Mouse (Mus musculus) CD4-positive, CD25-positive, alpha-beta regulatory T cell, adult 9 weeks (primary cell): ENCODE measurements around the gene Stag2. TPM values are rescaled to one million over a fixed set of nuclear protein-coding genes. Genes with fewer than 3 reads are reported as not detected.

Experiments used
- polyA plus RNA-seq: library from polyadenylated mRNA; unstranded; fragments of 100-300 nt; shearing (Covaris generic); gene quantifications from one replicate; pipeline ENCODE4 v1.2.1, GENCODE M21; 2017

The Stag2 gene
- 133 TPM for polyA plus RNA-seq

DNA sequence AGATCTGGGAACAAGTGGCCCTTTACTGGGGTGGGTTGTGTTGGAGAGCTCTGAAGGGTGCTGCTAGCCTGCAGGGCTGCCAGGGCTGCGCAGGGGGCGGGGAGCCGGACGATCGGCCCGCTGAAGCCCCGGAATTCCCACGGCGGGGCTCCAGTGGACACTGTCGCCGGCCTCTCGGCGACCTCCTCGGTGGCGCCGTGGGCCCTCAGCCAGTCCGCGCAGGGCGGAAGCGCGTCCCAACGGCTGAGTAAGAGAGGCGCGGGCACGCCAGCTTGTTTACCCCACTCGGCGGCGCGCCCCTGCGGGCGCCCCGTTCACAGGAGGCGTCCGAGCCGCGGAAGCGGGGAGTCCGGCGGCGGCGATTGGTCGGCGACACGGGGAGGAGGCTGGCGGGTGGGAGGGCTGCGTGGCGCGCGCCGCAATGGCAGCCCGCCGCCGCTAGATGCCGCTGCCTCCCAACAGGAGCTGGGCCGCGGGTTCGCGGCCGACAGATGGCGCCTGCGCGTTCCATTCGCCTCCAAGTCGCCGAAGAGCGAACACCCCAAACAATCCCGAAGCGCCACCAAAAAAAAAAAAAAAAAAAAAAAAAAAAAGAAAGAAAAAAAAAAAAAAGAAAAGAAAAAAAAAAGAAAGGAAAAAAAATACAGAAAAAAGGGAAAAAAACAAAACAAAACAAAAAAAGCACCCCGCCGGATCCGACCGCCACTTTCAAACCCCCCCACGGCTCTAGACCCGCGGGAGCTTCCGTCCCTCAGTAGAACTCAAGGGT is at the start of gene Stag2:
TSS of gene Stag2 (plus strand) at position 530 of the 769 bp plus-strand sequence.

Other genes with a start within 250 kb of the Stag2 start
- 185 TPM for gene Thoc2, start 228.6 kb upstream of the Stag2 start, polyA plus RNA-seq
- gene Xiap, start 89.6 kb upstream of the Stag2 start, polyA plus RNA-seq: 11.0 TPM